Mouse (Mus musculus) neural tube, embryonic 15.5 days (tissue): Measurements from ENCODE around the gene Bhlhb9. TPM values are rescaled to one million over a fixed set of nuclear protein-coding genes. Genes with fewer than 3 reads are reported as not detected.
"Not testable (repeated sequence)": the region's sequence is repeated elsewhere in the genome, so short reads cannot be mapped to it uniquely, and the experiment has no call there.

Source experiments
- ATAC-seq: fragments of 200-750 bp; cut with Nextera tagmentation; 2 replicates; pipeline ENCODE4 v1.8.0; 2017; ENCODE audit warnings: mild to moderate bottlenecking, moderate TSS enrichment, moderate library complexity; ENCODE audit not compliant: low FRiP score
- H3K27ac ChIP-seq: fragments of 300-500 bp; sonication (generic); replicated peaks from 2 replicates; pipeline ENCODE4 v1.5.1; 2015; ENCODE audit warnings: mild to moderate bottlenecking, inconsistent platforms
- H3K27me3 ChIP-seq: fragments of 300-500 bp; sonication (generic); replicated peaks from 2 replicates; pipeline ENCODE4 v1.6.1; 2015; ENCODE audit warnings: inconsistent platforms
- H3K36me3 ChIP-seq: fragments of 300-500 bp; sonication (generic); 2 replicates; pipeline ENCODE4 v1.6.1; 2015; ENCODE audit warnings: inconsistent platforms
- H3K4me1 ChIP-seq: fragments of 300-500 bp; sonication (generic); 2 replicates; pipeline ENCODE4 v1.6.1; 2015; ENCODE audit warnings: inconsistent platforms
- H3K4me2 ChIP-seq: fragments of 300-500 bp; sonication (generic); 2 replicates; pipeline ENCODE4 v1.6.1; 2015; ENCODE audit warnings: inconsistent platforms, mild to moderate bottlenecking, moderate library complexity
- H3K4me3 ChIP-seq: fragments of 300-500 bp; sonication (generic); replicated peaks from 2 replicates; pipeline ENCODE4 v1.5.1; 2015; ENCODE audit warnings: mild to moderate bottlenecking, inconsistent platforms
- H3K9ac ChIP-seq: fragments of 300-500 bp; sonication (generic); replicated peaks from 2 replicates; pipeline ENCODE4 v1.6.1; 2015; ENCODE audit warnings: mild to moderate bottlenecking, inconsistent platforms
- H3K9me3 ChIP-seq: fragments of 300-500 bp; sonication (generic); replicated peaks from 2 replicates; pipeline ENCODE4 v1.6.1; 2016; ENCODE audit warnings: inconsistent platforms
- WGBS: fragments of 180-500 bp; shearing (Covaris S2); methylation state at CpG from one replicate; pipeline ENCODE4 v1.1.7; 2015; ENCODE audit warnings: mixed read lengths; 5-methylcytosine and 5-hydroxymethylcytosine counted together
- polyA plus RNA-seq: library from polyadenylated mRNA; unstranded; fragments of >200 nt; fragmentation: Nextera tagmentation; extraction: Ambion mirVana; gene quantifications from 2 replicates; pipeline ENCODE4 v1.2.1, GENCODE M21; 2015

The Bhlhb9 gene
- polyA plus RNA-seq = 105 and 116 TPM in 2 replicates

DNA sequence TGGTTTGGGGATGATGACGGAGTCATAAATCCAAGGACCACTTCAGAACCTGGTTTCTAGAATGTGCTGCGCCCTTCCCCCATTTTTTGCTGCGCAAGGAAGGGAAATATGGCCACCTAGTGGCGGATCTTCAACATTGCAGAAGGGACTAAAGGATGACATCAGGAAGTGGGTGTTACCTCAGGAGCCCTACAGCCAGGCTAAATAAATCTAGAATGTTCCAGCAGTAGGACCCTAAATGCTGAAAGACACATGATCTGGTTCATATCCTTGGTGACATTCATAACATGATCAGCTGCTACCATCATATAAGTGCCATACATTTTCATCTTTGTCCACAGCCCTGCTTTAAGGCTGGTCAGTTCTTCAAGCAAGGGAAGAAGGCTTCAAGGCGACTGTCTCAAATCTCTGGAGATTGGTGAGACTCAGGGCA lies at the start of gene Bhlhb9:
TSS of gene Bhlhb9 (plus strand) at position 383 of the 433 bp plus-strand sequence.
- Histone ChIP-seq H3K36me3 (peaks cover 24% of the 10 kb centered on the region), H3K4me2 (peak within 1 kb of the TSS; percentile 51), H3K4me3 (peak within 1 kb of the TSS; percentile 57), H3K27ac (peak within 1 kb of the TSS; percentile 81), H3K9ac (peak within 1 kb of the TSS; percentile 67)
- not testable (repeated sequence) for H3K9me3 ChIP-seq, H3K27me3 ChIP-seq, H3K4me1 ChIP-seq
- peak; percentile 12; the same call in 1 of the 2 replicates for ATAC-seq
- 3% methylated on average over 3 of the region's 5 CpGs for WGBS

- no peak overlapping the region for H3K4me3 ChIP-seq
- 0 out of 2 replicates have a peak, but pooled peaks have one; percentile 66 for ATAC-seq
- H3K4me1 ChIP-seq = no peaks in the 10 kb centered on the region
- no peak overlapping the region for H3K27ac ChIP-seq
- WGBS = 6% methylated on average over 2 of the region's 2 CpGs
- no peaks in the 10 kb centered on the region for H3K27me3 ChIP-seq
- H3K36me3 ChIP-seq = 0 out of 2 replicates have a peak, but pooled peaks cover 2% of the 10 kb centered on the region
- no peak overlapping the region for H3K4me2 ChIP-seq
- no peak overlapping the region for H3K9ac ChIP-seq
- no peaks in the 10 kb centered on the region for H3K9me3 ChIP-seq
Measured at GRCm38 (mm10) chrX:135752832-135753231, 44.6 kb upstream of the Bhlhb9 start.

GRCm38 (mm10) chrX:135761707-135762106 lies 35.7 kb upstream of the Bhlhb9 start:
- no peak for ATAC-seq
- Histone ChIP-seq H3K4me2 (no peak overlapping the region), H3K4me1 (no peaks in the 10 kb centered on the region), H3K36me3 (peaks cover 9% of the 10 kb centered on the region; the same call in 1 of the 2 replicates), H3K4me3 (no peak overlapping the region), H3K9ac (no peak overlapping the region), H3K9me3 (no peaks in the 10 kb centered on the region), H3K27me3 (no peaks in the 10 kb centered on the region), H3K27ac (no peak overlapping the region)

- Histone ChIP-seq H3K27ac (no peak overlapping the region), H3K4me1 (no peaks in the 10 kb centered on the region), H3K27me3 (no peaks in the 10 kb centered on the region), H3K36me3 (no peaks in the 10 kb centered on the region), H3K9me3 (no peaks in the 10 kb centered on the region), H3K4me3 (no peak overlapping the region), H3K4me2 (no peak overlapping the region), H3K9ac (no peak overlapping the region)
- 68% methylated on average over 2 of the region's 3 CpGs for WGBS
- no peak for ATAC-seq
Measured at GRCm38 (mm10) chrX:135768043-135768548, 29.3 kb upstream of the Bhlhb9 start.

GRCm38 (mm10) chrX:135768565-135768964 lies 28.8 kb upstream of the Bhlhb9 start:
- no peaks in the 10 kb centered on the region for H3K4me1 ChIP-seq
- no peak overlapping the region for H3K4me2 ChIP-seq
- H3K27ac ChIP-seq = no peak overlapping the region
- no peaks in the 10 kb centered on the region for H3K27me3 ChIP-seq
- H3K9me3 ChIP-seq = no peaks in the 10 kb centered on the region
- no peaks in the 10 kb centered on the region for H3K36me3 ChIP-seq
- no peak overlapping the region for H3K4me3 ChIP-seq
- WGBS = 75% methylated on average over 2 of the region's 2 CpGs
- no peak for ATAC-seq
- no peak overlapping the region for H3K9ac ChIP-seq

GRCm38 (mm10) chrX:135791536-135791935 lies 5.9 kb upstream of the Bhlhb9 start:
- H3K9me3 ChIP-seq = no peaks in the 10 kb centered on the region
- H3K4me3 ChIP-seq = no peak overlapping the region
- H3K36me3 ChIP-seq = no peaks in the 10 kb centered on the region
- no peak overlapping the region for H3K4me2 ChIP-seq
- no peak for ATAC-seq
- no peaks in the 10 kb centered on the region for H3K4me1 ChIP-seq
- H3K27me3 ChIP-seq = no peaks in the 10 kb centered on the region
- no peak overlapping the region for H3K27ac ChIP-seq
- H3K9ac ChIP-seq = no peak overlapping the region

GRCm38 (mm10) chrX:135792326-135792725 lies 5.1 kb upstream of the Bhlhb9 start:
- H3K9me3 ChIP-seq = no peaks in the 10 kb centered on the region
- H3K27me3 ChIP-seq = no peaks in the 10 kb centered on the region
- H3K4me1 ChIP-seq = no peaks in the 10 kb centered on the region
- no peak overlapping the region for H3K4me3 ChIP-seq
- 78% methylated on average over 6 of the region's 6 CpGs for WGBS
- no peak overlapping the region for H3K27ac ChIP-seq
- H3K9ac ChIP-seq = no peak overlapping the region
- ATAC-seq = no peak
- H3K4me2 ChIP-seq = no peak overlapping the region
- H3K36me3 ChIP-seq = no peaks in the 10 kb centered on the region

DNA sequence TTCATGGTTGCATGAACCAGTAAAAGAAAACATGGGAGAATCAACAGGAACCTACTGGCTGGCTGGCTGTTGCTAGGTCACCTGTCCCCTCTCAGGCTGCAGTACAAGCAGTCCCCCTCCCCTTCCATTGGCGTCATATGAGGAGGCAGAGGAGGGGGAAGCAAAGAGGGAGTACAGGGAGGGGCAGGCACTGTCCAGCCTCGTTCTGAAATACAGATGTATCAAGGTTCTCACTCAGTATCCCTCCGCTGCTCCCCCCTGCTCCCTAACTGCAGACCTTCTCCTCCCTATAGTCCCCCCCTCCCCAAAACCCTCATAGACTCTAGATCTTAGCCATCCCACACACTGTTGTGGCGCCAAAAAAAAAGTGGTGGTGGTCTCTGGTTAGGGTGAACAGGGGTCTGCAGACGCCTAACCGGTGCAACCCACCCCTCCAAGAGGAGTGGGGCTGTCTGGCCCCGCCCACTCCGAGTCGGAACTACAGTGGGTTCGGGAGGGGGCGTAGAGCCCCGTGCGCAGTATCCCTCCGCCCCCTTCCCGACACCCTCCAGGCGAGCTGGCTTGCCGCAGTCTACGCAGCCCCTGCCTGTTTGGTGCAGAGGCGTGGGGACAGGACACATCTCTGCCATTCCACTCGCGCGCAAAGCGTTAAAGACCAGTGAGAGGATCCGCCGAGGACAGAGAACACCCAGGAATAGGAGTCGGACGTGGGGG lies 1.6 kb upstream of the Bhlhb9 start:
- H3K9me3 ChIP-seq, H3K27me3 ChIP-seq, H3K4me1 ChIP-seq: not testable (repeated sequence)
- 26% methylated on average over 23 of the region's 27 CpGs for WGBS
- peak overlapping the region; percentile 57 for H3K4me3 ChIP-seq
- peaks cover 13% of the 10 kb centered on the region; the same call in 1 of the 2 replicates for H3K36me3 ChIP-seq
- peak overlapping the region; percentile 81 for H3K27ac ChIP-seq
- peak overlapping the region; percentile 67 for H3K9ac ChIP-seq
- H3K4me2 ChIP-seq = peak overlapping the region; percentile 51
- peak; percentile 94 for ATAC-seq

DNA sequence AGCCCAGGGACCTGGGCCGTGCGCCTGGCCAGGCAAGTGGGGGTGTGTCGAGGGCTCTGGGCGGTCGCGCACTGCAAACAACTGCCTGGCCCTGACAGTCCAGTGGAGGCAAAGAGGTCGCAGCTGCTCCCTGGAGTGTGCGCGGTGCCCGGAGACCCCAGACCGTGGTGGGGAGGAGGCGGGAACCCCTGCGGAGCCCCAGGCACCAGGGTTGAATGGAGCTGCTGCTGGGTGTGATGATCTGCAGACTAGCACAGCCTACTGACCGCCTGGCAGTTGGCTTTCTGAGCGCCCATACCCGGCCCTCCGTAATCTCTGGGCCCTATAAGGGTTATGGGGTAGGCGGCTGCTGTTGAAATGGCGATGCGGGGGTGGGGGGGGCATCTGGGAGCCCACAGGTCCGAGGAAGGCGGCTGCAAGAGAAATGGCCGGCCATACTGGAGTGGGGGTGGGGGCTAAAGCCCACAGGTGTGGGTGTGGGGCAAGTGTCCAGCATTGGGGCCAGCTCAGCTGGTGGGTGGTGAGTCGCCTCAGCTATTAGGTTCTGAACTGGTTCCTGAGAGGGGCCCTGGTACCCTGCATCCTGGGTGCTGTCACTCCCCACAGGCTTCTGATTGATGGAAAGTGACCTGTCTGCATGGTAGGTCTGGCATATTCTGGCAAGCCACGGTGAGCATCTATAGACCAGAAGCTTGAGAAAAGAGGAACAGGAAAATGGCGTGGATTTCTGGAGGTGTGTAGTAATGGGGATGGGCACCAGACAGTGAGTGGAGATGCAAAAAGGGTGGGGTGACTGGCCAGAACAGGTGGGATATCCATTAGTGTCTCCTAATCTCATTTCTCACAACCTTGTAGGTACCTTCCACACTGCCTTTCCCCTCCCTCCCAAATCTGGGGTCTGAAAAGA lies 836 bp upstream of the Bhlhb9 start:
- H3K9ac ChIP-seq = peak overlapping the region; percentile 67
- H3K9me3 ChIP-seq, H3K4me1 ChIP-seq, H3K27me3 ChIP-seq: not testable (repeated sequence)
- ATAC-seq = peak; percentile 64
- H3K4me2 ChIP-seq = peak overlapping the region; percentile 51
- peak overlapping the region; percentile 81 for H3K27ac ChIP-seq
- WGBS = 32% methylated on average over 24 of the region's 26 CpGs
- peak overlapping the region; percentile 57 for H3K4me3 ChIP-seq
- H3K36me3 ChIP-seq = peaks cover 19% of the 10 kb centered on the region; the same call in 1 of the 2 replicates

- 88% methylated on average over 3 of the region's 3 CpGs for WGBS
Measured at GRCm38 (mm10) chrX:135804149-135804548, 6.8 kb downstream of the Bhlhb9 start.

GRCm38 (mm10) chrX:135805780-135806179 lies 8.4 kb downstream of the Bhlhb9 start:
- 0 out of 2 replicates have a peak, but pooled peaks have one; percentile 24 for ATAC-seq
- H3K4me2 ChIP-seq = no peak overlapping the region
- 6% methylated on average over 1 of the region's 1 CpGs for WGBS

More at GRCm38 (mm10) chrX:135804149-135804548, 6.8 kb downstream of the Bhlhb9 start:
- no peaks in the 10 kb centered on the region for H3K9me3 ChIP-seq
- H3K27me3 ChIP-seq = no peaks in the 10 kb centered on the region
- ATAC-seq = no peak
- H3K4me1 ChIP-seq = no peaks in the 10 kb centered on the region
- H3K36me3 ChIP-seq = peaks cover 21% of the 10 kb centered on the region
- H3K27ac ChIP-seq = no peak overlapping the region
- no peak overlapping the region for H3K4me3 ChIP-seq
- no peak overlapping the region for H3K4me2 ChIP-seq
- H3K9ac ChIP-seq = no peak overlapping the region

More at GRCm38 (mm10) chrX:135805780-135806179, 8.4 kb downstream of the Bhlhb9 start:
- Histone ChIP-seq H3K9ac (no peak overlapping the region), H3K27me3 (no peaks in the 10 kb centered on the region), H3K9me3 (no peaks in the 10 kb centered on the region), H3K4me3 (no peak overlapping the region), H3K36me3 (peaks cover 10% of the 10 kb centered on the region), H3K4me1 (no peaks in the 10 kb centered on the region), H3K27ac (no peak overlapping the region)
